Mouse (Mus musculus) lung, postnatal 36 days (tissue): ENCODE results near the gene Vmn2r25.
"Not testable (repeated sequence)": the region's sequence is repeated elsewhere in the genome, so short reads cannot be mapped to it uniquely, and the experiment has no call there.

Experiments used
- DNase-seq: peaks from one replicate; pipeline ENCODE4 v3.0.0; 2022; ENCODE audit warnings: mixed read lengths

Gene Vmn2r25

DNA sequence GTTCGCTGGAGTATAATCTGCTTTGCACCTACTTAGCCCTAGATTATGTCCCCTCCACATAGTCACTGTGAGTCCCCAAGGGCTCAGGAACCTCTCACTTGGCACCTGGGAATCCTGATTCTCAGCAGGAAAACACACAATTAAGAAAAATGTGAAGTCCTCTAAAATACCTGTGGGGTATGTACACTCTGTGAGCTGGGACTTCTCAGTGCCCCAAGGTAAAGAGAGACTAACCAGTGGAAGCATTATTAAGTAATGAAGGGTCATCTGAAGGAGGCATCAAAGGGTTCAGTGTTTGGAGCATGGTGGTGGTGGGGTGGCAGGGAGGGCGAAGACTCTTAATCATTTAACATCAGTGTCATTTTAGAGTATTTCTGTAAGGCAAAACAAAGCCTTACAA, at the start of gene Vmn2r25:
Gene Vmn2r25 (minus strand): TSS at position 101 of the 400 bp plus-strand sequence.
- DNase-seq: not testable (repeated sequence)

DNA sequence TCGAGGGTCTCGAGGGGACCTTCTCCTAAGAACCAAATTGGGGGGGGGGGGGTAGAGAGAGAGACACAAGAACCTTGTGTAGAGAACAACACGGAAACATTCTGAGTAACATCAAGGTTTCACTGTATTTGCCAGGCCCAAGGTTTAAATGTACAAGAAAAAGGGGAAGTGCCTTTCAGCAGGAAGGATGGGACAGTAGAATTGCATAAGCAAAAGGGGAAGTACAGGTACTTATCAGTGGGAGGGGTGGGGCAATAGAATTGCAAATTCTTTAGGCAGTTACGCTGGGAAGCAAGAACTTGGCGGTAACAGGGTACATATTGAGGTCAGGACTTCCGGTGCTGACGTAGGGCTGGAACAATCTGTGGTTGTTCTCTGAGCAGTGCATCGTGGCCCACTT, 33.3 kb downstream of the Vmn2r25 start:
- no peak for DNase-seq

DNA sequence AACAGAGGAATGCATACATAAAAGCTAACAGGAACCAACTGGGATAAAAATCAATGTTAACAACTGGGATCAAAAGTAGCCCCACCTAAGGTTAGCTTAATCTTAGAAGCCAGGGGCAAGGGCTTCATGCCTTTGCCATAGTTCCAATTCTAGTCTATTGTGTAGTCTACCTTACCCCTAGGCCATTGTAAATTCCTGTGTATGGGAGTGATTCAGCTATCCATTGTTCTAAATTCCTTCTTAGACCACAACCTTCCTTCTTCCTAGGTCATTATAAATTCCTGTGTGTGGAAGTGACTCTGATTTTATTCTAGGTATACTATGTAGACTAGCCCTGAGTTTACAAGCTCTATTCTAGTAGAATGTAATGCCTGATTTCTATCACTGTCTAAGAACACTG, 43.0 kb downstream of the Vmn2r25 start:
- DNase-seq: not testable (repeated sequence)

DNA sequence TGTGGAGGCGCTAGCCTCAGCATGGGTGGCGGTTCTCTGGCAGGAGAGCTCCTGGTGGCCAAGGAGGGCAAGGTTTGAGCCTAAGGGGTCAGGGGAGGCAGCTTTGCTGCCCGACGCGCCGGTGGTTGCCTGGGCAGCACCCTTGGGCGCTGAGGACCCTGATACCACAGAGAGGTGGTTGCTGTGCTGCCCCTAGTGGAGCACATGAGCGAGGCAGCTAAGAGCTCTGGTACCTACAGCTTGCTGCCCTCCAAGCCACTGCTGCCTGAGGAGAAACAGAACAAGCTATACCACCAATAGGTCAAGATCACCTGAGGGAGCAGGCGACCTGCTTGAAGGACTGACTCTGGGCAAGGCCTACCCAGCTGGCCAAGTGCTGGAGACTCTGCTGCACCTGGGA, 59.5 kb downstream of the Vmn2r25 start:
- no peak for DNase-seq

DNA sequence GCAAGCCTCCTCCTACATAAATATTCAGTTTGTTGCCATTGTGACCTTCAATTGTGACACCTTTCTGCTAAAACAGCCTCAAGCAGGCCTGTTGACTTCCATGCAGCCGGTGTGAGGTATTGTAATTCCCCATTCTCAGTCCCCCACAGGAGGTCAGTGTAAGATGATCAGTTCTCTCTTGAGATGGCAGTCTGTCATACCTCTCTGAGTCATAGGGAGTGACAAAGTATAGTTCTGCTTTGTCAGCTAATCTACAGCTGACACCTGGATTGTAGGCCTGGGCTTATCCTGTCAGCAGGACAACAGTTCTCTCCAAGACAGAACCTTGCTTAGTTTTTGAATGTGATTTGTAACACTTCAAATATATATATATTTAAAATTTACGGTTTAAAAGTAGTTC, 68.4 kb downstream of the Vmn2r25 start:
- DNase-seq: no peak

DNA sequence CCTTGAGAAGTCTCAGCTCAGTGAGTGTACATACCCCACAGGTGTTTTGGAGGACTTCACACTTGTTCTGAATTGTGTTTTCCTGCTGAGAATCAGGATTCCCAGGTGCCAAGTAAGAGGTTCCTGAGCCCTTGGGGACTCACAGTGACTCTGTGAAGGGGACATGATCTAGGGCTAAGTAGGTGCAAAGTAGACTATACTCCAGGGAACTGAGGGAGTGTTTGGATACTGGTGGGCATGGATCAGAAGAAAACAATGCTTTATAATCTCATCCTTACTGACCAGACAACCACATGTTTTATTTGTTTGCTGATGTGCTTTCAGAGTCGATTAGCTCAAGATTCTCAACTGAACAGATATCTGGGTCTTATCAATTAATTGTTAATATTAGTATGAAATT, 74.7 kb downstream of the Vmn2r25 start, which contains the start of gene Vmn2r24:
Gene Vmn2r24 (plus strand): TSS at position 301 of the 400 bp plus-strand sequence.
- DNase-seq: no peak
